Mouse (Mus musculus): Measurements from ENCODE around the gene Slc27a5.

The Slc27a5 gene

DNA sequence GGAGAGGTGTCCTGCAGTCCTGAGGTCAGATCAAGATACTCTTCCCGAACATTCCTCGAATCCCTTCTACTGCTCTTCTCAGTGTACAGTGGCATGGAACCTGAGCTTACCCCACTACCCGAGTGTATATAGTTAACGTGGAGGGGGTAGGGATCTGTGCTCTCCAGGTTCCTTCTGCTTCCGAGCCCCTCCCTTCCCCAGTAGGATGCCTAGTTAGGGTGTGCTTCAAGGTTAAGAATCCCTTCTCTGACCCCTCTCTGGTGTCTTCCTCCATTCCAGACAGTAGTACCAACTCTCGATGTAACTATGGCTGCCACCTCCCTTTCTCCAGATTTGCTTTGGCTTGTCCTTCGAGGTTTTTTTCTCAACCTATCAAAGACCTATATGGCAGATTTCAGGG lies 17.7 kb downstream of the Slc27a5 start:
- DNase-seq, result no peak

DNA sequence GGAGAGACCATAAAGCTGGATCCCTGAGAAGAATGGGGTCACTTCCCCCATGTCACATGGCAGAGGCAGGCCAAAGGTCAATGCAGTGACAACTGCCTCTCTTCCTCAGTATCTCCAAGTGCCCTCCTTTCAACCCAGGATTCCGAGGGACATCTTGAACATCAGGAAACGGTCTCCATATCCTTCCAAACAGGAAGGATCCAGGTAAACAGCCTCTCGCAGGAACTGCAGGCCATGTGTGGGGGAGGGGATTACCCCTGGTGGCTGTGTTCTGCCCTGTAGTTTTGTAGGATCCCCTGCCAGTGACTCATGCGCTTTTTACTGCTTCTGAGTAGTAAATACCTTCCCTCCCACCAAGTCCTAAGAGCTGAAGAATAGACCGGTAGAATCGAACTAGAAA lies 18.2 kb downstream of the Slc27a5 start:
- no peak for DNase-seq

GRCm38 (mm10) chr7:12978931-12979722 lies 18.9 kb downstream of the Slc27a5 start:
- no peak for DNase-seq

- DNase-seq, result peak; percentile 99
These were observed 20.2 kb downstream of the Slc27a5 start, which contains the start of gene Zfp446 for GRCm38 (mm10) chr7:12977682-12978389. Zfp446 (plus strand) TSS chr7:12977848.

DNA sequence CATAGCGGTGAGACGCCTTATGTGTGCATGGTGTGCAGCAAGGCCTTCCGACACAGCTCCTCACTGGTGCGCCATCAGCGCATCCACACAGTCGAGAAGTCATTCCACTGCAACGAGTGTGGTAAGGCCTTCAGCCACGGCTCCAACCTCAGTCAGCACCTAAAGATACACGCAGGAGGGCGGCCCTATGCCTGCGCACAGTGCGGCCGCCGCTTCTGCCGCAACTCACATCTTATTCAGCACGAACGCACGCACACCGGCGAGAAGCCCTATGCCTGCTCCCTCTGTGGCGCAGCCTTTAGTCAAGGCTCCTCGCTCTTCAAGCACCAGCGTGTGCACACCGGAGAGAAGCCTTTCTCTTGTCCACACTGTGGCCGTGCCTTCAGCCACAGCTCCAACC lies 27.1 kb downstream of the Slc27a5 start:
- DNase-seq, result no peak

GRCm38 (mm10) chr7:12966104-12966845 lies 31.7 kb downstream of the Slc27a5 start:
- DNase-seq, result peak; percentile 64

- DNase-seq, result peak; percentile 92
These were observed 32.3 kb downstream of the Slc27a5 start, which contains the start of gene Zfp324 for GRCm38 (mm10) chr7:12965678-12966091. Zfp324 (plus strand) TSS chr7:12965838.

DNA sequence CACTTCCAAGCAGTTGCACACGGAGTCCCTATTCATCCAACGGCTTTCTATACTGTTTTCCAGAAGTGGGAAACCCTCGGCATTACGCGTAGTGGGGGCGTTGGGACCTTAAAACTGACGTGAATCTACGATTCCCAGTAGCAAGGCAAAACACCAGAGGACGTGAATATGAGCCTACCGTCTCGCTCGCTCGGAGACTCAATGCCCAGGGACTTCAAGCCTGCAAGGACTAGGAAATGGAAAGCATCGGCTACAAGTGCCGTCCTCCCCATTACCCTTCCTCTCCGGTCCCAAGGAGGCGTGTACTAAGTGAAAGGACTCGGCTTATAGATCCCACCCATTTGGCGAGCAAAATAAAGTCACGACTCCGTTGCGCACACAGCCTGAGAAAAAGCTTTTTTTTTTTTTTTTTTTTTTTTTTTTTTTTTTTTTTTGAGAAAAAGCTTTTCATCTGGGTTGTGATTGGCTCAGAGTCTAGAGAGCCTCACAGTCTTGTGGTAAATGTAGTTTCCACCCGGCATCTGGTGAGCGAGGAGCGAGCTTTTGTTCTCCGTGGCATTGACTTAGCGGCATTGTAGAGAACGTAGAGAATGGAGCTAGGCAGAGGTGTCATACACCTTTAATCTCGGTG lies 36.4 kb downstream of the Slc27a5 start:
- DNase-seq, result peak; percentile 48

DNA sequence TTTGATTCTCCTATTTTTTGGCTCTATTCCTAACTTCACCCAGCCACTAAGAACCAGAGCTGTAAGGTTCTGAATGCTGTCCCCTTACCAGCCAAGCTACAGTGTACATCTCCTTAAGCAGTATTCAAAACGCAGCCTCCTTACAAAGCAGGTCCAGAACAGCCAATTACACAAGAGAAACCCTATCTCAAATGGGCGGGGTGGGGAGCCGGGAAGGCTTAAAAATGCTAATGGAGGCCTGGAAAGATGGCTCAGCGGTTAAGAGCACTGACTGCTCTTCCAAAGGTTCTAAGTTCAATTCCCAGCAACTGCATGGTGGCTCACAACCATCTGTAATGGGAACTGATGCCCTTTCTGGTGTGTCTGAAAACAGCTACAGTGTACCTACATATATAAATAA lies 38.3 kb downstream of the Slc27a5 start:
- no peak for DNase-seq

- no peak for DNase-seq
These were observed 39.0 kb downstream of the Slc27a5 start for GRCm38 (mm10) chr7:12958948-12959347.

GRCm38 (mm10) chr7:12957511-12957910 lies 40.5 kb downstream of the Slc27a5 start:
- no peak for DNase-seq

- DNase-seq, result no peak
These were observed 43.1 kb downstream of the Slc27a5 start for GRCm38 (mm10) chr7:12954896-12955295.

DNA sequence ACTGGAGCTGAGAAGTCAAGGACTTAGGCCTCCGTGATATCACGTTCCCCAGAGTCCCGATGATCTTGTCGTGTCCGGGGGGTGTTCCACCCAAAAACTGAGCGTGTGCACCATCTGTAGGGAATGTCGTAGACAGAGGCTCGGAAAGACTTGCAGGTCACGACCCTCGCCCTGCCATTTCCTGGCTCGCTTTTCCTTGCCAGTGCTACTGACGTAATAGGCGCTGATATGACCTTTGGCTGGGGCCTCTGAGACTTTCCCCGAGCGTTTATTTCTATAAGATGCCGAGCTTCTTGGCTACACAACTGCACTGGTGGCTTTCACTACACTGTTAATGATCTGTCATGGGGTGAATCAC lies 48.1 kb downstream of the Slc27a5 start:
- DNase-seq, result no peak

- peak; percentile 98 for DNase-seq
These were observed 48.7 kb downstream of the Slc27a5 start for GRCm38 (mm10) chr7:12949032-12949871.

DNA sequence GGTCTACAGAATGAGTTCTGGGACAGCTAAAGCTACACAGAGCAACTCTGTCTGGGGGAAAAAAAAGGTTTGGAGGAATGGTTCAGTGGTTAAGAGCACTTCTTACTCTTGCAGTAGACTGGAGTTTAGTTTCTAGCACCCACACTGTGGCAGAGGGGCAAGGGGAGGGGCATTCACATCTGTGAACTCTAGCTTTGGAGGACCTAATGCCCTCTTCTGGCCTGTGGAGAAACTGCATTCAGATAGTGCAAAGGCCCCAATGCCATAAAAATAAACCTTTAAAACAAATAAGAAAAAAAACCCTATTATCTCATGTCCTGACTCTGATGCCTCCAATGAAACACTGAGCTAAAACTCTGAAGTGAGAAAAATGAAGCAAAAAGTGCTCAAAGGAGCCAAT lies 54.5 kb downstream of the Slc27a5 start:
- no peak for DNase-seq

DNA sequence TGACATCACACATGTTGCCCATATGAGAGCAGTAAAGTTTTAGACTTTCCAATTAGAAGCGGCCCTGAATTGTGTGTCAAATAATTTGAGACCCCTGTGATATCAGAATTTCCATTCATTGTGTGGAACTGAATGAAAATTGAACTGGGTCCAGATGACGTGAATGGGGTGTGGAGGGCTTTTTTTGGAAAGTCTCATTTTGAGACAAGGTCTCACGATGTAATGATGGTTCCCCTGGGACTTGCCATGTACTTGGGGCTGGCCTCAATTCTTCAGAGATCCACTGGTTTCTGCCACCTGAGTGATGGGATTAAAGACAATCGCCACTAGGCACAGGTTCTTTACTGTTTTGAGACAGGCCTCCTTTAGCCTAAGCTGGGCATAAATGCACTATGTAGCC lies 57.4 kb downstream of the Slc27a5 start:
- no peak for DNase-seq

Measured in kidney, adult 11 months (tissue).